Mouse (Mus musculus) G1E (cell line): ENCODE data around the gene Il4. TPM values are rescaled to one million over a fixed set of nuclear protein-coding genes. Genes with fewer than 3 reads are reported as not detected.

ENCODE experiments used
- ATAC-seq: 2 replicates; pipeline ENCODE4 v1.8.0; 2016; ENCODE audit warnings: mild to moderate bottlenecking; ENCODE audit not compliant: insufficient number of reproducible peaks, poor library complexity, low FRiP score, severe bottlenecking; ENCODE audit errors: extremely low read depth
- DNase-seq: peaks from one replicate; pipeline ENCODE4 v3.0.0; 2012; ENCODE audit warnings: low spot score
- H3K27me3 ChIP-seq: 2 replicates; pipeline ENCODE4 v1.6.1; 2012; ENCODE audit warnings: mild to moderate bottlenecking, low read length, inconsistent platforms; ENCODE audit not compliant: insufficient read depth
- H3K36me3 ChIP-seq: replicated peaks from 2 replicates; pipeline ENCODE3; 2012; ENCODE audit warnings: mild to moderate bottlenecking, inconsistent platforms
- H3K4me1 ChIP-seq: 2 replicates; pipeline ENCODE4 v1.6.1; 2012; ENCODE audit warnings: low read depth, low read length, inconsistent platforms, mixed read lengths; ENCODE audit not compliant: insufficient read depth
- H3K4me3 ChIP-seq: 2 replicates; pipeline ENCODE4 v1.5.1; 2012; ENCODE audit warnings: low read depth, mild to moderate bottlenecking, inconsistent platforms, low read length, moderate library complexity, mixed read lengths
- H3K9me3 ChIP-seq: replicated peaks from 2 replicates; pipeline ENCODE4 v1.6.1; 2012; ENCODE audit warnings: inconsistent platforms
- CTCF ChIP-seq: IDR thresholded peaks from 2 replicates; pipeline ENCODE4 v1.5.1; 2012; ENCODE audit warnings: low read depth, low read length, inconsistent platforms, mixed read lengths
- GATA1 ChIP-seq: IDR thresholded peaks from 2 replicates; pipeline ENCODE4 v1.6.1; 2012; ENCODE audit warnings: borderline replicate concordance, low read length, inconsistent platforms, mixed read lengths
- GATA2 ChIP-seq: IDR thresholded peaks from 2 replicates; pipeline ENCODE4 v1.6.1; 2012; ENCODE audit warnings: low read depth, low read length, inconsistent platforms, borderline replicate concordance
- POLR2AphosphoS5 ChIP-seq: IDR thresholded peaks from 2 replicates; pipeline ENCODE4 v1.6.1; 2012; ENCODE audit warnings: low read depth, low read length, inconsistent platforms; ENCODE audit not compliant: insufficient replicate concordance
- TAL1 ChIP-seq: conservative IDR thresholded peaks from 2 replicates; pipeline ENCODE4 v1.6.1; 2012; ENCODE audit warnings: low read depth, low read length, inconsistent platforms, mixed read lengths
- polyA plus RNA-seq: library from polyadenylated mRNA; stranded (reverse); fragments of >175 nt; gene quantifications from 2 replicates; pipeline ENCODE4 v1.2.3, GENCODE M21; 2012
- total RNA-seq, 2 experiments: library from RNA; stranded (forward) in 1 of 2; stranded (reverse) in 1 of 2; fragments of 200-1000 nt in 1 of 2; fragments of >200 nt in 1 of 2; fragmentation: Nextera tagmentation in 1 of 2; gene quantifications; 2 replicates each; pipeline ENCODE4 v1.2.3; 2014 to 2017

The Il4 gene
- total and polyA plus RNA-seq, 3 experiments: 0.43 to 87.7 (median 35.8) TPM

DNA sequence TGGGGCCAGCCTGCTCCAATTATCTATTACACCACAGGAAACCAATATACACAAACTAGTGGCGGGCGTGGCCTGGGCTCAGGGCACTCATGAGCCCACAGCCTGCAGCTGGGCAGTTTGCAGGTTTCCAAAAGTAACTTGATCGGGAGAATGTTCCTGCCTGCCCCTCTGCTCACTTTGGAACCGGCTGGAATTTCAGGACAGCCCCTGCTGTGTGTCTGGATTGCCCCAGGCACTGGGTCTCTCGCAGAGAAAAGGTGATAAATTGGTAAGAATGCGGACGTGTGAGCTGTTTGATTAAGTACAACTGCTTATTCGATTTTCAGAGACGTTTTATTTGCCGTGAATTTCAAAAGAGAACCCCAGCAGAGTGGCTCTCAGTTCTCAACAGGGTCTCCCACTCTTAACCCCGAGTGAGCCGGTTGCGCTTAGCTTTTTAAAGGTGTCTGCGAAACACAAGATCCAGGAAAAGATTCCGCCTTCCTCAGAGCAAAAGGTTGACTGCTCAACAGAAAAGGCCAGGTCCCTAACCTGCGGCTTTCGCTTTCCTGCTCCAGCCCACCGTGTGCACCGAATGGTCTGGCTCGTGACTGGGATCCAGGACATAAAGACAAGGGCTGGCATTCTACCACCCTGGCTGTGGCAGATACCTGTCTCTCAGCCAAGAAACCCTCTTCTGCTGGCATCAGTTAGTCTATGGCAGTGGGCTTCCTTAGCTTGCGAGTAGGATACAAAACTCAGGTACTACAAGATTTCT is 18.8 kb upstream of the Il4 start:
- no peak for TF ChIP-seq POLR2AphosphoS5
- no peak for TF ChIP-seq GATA1
- TF ChIP-seq CTCF: no peak
- no peak for TF ChIP-seq TAL1
- TF ChIP-seq GATA2: no peak
- Histone ChIP-seq H3K9me3 (no peaks in the 10 kb centered on the region; the same call in 1 of the 2 replicates), H3K27me3 (peaks cover 13% of the 10 kb centered on the region; the same call in 1 of the 2 replicates), H3K36me3 (no peaks in the 10 kb centered on the region), H3K4me1 (peaks cover 81% of the 10 kb centered on the region), H3K4me3 (no peak overlapping the region)
- no peak for DNase-seq
- no peak for ATAC-seq

DNA sequence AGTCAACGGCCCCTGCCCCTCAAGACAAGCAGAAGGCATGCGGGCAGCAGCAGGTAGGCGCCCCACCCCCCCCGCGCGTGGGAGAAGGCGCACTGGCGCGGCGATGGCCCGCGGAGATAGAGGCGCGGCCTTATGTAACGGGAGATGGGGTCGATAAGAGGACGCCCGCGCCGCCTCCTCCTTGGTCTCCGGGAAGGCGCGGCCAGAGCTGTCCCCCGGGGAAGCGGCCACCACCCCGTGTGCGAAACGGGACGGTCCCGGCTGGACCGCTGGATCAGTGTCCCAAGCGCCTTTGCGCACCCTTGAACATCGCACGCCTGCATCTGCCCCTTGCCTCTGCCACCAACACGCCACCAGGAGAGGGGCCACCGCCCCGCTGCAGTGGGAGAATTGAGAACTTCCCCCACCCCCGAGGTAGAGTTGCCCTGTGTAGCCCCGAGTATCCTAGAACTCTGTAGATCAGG is 17.7 kb upstream of the Il4 start:
- TF ChIP-seq GATA1 (no peak), POLR2AphosphoS5 (no peak), CTCF (no peak), GATA2 (no peak), TAL1 (no peak)
- Histone ChIP-seq H3K4me3 (peak overlapping the region; percentile 72), H3K4me1 (peaks cover 81% of the 10 kb centered on the region), H3K27me3 (peaks cover 13% of the 10 kb centered on the region; the same call in 1 of the 2 replicates), H3K36me3 (no peaks in the 10 kb centered on the region), H3K9me3 (no peaks in the 10 kb centered on the region)
- ATAC-seq (no peak), DNase-seq (no peak)

DNA sequence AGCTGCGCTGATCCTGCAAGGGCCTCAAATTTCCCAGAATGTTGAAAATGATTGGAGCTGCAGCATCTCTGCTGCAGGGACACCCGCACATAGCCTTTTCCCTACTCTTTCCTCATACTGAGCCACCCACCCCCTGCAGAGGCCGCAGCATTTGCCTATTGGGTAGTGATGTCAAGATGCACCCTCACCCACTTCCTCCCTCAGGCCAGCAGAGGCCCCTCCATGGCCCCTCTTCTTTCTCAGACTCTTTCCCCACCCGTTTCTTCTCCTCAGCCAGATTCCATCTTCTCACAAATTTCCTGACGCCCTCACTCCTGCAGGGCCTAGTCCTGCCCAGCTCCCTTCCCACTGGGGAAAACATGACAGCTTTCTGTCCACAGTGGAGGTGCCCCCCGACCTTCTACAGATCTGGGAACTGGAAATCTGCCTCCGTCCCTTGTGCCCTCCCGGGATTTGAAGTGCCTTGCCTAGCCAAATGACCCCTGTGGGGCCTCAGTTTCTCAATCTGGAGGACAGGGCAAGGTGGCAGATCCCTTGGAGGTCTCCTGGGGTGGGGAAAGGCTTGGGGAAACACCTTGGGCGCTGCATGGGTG is 17.2 kb upstream of the Il4 start:
- peaks cover 79% of the 10 kb centered on the region for H3K4me1 ChIP-seq
- DNase-seq (no peak), ATAC-seq (no peak)
- H3K36me3 ChIP-seq: no peaks in the 10 kb centered on the region
- no peak for TF ChIP-seq POLR2AphosphoS5
- TF ChIP-seq TAL1: no peak
- no peak for TF ChIP-seq GATA1
- no peak for TF ChIP-seq CTCF
- no peak for TF ChIP-seq GATA2
- peaks cover 13% of the 10 kb centered on the region; the same call in 1 of the 2 replicates for H3K27me3 ChIP-seq
- H3K9me3 ChIP-seq: no peaks in the 10 kb centered on the region
- peak overlapping the region; percentile 72; the same call in 1 of the 2 replicates for H3K4me3 ChIP-seq

DNA sequence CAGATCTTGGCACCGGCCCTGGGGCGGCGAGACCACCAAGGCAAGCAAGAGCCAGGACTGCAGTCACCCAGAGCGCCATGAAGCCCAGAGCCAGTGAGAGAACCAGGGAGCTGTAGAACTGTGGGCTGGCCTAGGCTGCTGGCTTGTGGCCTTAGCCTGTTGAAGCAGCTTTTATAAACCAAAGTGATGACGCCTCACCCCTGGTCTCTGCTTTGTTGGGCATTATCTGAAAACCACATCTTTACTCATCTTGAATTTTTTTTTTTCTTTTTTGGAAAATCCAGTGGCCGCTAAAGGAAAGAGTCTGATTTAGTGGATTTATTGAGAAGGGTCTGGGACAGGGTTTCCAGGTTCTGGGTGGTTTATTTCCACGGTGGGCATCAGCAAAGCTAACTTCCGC is 16.1 kb upstream of the Il4 start, which contains the start of gene Il13:
Il13 (minus strand) TSS at position 147 of the 400 bp plus-strand sequence.
- DNase-seq: no peak
- peaks cover 13% of the 10 kb centered on the region; the same call in 1 of the 2 replicates for H3K27me3 ChIP-seq
- no peaks in the 10 kb centered on the region for H3K36me3 ChIP-seq
- H3K4me1 ChIP-seq: peaks cover 75% of the 10 kb centered on the region
- ATAC-seq: 0 out of 2 replicates have a peak, but pooled peaks have one; percentile 15
- H3K4me3 ChIP-seq: peak within 1 kb of the TSS; percentile 14; the same call in 1 of the 2 replicates
- no peaks in the 10 kb centered on the region for H3K9me3 ChIP-seq
- no peak for TF ChIP-seq GATA1
- TF ChIP-seq POLR2AphosphoS5: no peak
- no peak for TF ChIP-seq TAL1
- no peak for TF ChIP-seq CTCF
- no peak for TF ChIP-seq GATA2

DNA sequence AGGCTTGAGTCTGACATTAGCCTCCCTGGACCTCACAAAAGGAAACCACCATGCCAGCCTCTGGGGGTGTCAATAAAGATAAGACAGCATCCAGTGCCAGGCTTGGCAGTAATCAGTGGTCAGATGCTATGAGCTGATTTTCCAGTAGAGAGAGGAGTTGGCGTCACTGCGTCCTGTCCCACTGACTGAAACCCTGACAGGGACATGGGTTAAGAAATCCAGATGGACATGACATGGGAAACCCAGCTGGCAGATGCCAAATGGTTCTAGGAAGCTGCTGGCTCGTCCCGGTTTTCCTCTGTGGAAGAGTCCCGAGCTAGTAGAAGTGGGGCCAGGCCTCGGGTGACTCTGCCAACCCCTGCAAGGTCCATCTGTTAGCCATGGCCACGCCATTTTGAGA is 15.2 kb upstream of the Il4 start:
- no peak for DNase-seq
- ATAC-seq: no peak
- Histone ChIP-seq H3K9me3 (no peaks in the 10 kb centered on the region), H3K27me3 (peaks cover 13% of the 10 kb centered on the region; the same call in 1 of the 2 replicates), H3K4me1 (peaks cover 70% of the 10 kb centered on the region), H3K36me3 (no peaks in the 10 kb centered on the region), H3K4me3 (no peak overlapping the region)
- no peak for TF ChIP-seq GATA1
- no peak for TF ChIP-seq POLR2AphosphoS5
- no peak for TF ChIP-seq GATA2

DNA sequence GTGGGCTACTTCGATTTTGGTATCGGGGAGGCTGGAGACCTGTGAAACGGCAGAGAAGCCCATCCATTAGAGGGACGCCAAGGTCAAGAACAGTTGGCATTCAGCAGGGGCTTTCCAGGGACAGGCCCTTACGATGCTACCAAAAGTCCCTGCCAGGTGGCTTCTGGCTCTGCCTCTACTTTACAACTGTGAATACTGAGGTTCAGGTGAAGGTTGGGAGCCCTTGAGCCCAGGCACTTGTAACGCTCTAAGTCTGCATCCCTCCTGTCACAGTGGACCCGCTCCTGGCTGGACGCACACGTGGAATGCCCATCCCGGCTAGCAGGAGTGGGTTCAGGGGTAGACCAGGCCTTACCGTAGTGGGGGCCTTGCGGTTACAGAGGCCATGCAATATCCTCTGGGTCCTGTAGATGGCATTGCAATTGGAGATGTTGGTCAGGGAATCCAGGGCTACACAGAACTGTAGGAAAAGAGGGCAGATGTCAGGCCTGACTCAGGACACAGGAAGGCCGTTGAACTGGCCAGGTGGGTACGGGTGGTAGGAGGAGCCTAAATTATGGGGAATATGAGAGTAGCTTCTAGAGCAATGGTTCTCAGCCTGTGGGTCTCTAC is 13.8 kb upstream of the Il4 start:
- Histone ChIP-seq H3K9me3 (no peaks in the 10 kb centered on the region), H3K4me1 (peaks cover 72% of the 10 kb centered on the region), H3K27me3 (peaks cover 13% of the 10 kb centered on the region; the same call in 1 of the 2 replicates), H3K36me3 (no peaks in the 10 kb centered on the region), H3K4me3 (no peak overlapping the region)
- ATAC-seq (no peak), DNase-seq (no peak)
- TF ChIP-seq GATA2 (no peak), TAL1 (no peak), GATA1 (no peak), CTCF (peak; percentile 26), POLR2AphosphoS5 (no peak)
